Mouse (Mus musculus) MEL (cell line): ENCODE data around the gene Cdc123. TPM values are rescaled to one million over a fixed set of nuclear protein-coding genes. Genes with fewer than 3 reads are reported as not detected.

Experiments used
- DNase-seq: peaks from one replicate; pipeline ENCODE4 v3.0.0; 2011; ENCODE audit warnings: low read depth, low spot score
- H3K27ac ChIP-seq: 2 replicates; pipeline ENCODE4 v1.5.1; 2012; ENCODE audit warnings: low read depth, mild to moderate bottlenecking, control low read depth, low read length, moderate library complexity; ENCODE audit not compliant: control insufficient read depth
- H3K27me3 ChIP-seq, 2 experiments: fragments of 150-350 bp in 1 of 2; sonication (generic) in 1 of 2; 2 replicates each; pipeline ENCODE4 v1.6.1; 2012; ENCODE audit warnings: low read length in 2 of 2, mild to moderate bottlenecking in 2 of 2, improper control_type of control experiment in 1 of 2, moderate library complexity in 1 of 2; ENCODE audit not compliant: insufficient read depth in 2 of 2, control insufficient read depth in 1 of 2
- H3K36me3 ChIP-seq, 2 experiments: 2 replicates each; pipeline ENCODE4 v1.6.1; 2012 to 2014; ENCODE audit warnings: low read length in 2 of 2, improper control_type of control experiment in 1 of 2, inconsistent platforms in 1 of 2, mild to moderate bottlenecking in 1 of 2; ENCODE audit not compliant: insufficient read depth in 2 of 2, control insufficient read depth in 1 of 2
- H3K4me1 ChIP-seq, 2 experiments: fragments of 150-350 bp in 1 of 2; sonication (generic) in 1 of 2; 2 replicates each; pipeline ENCODE4 v1.6.1; 2012; ENCODE audit warnings: low read length in 2 of 2, improper control_type of control experiment in 1 of 2, mild to moderate bottlenecking in 1 of 2; ENCODE audit not compliant: insufficient read depth in 2 of 2, control insufficient read depth in 1 of 2
- H3K4me3 ChIP-seq, 2 experiments: fragments of 150-350 bp in 1 of 2; sonication (generic) in 1 of 2; 2 replicates each; pipeline ENCODE4 v1.5.1; 2012; ENCODE audit warnings: low read depth in 2 of 2, low read length in 2 of 2, mild to moderate bottlenecking in 2 of 2, moderate library complexity in 2 of 2, control low read depth in 1 of 2, improper control_type of control experiment in 1 of 2; ENCODE audit not compliant: control insufficient read depth in 1 of 2, insufficient read depth in 1 of 2
- H3K79me2 ChIP-seq: 2 replicates; pipeline ENCODE4 v1.6.1; 2012; ENCODE audit warnings: mild to moderate bottlenecking, low read length, moderate library complexity; ENCODE audit not compliant: control insufficient read depth, poor library complexity, insufficient read depth
- H3K9ac ChIP-seq: 2 replicates; pipeline ENCODE4 v1.6.1; 2012; ENCODE audit warnings: low read depth, mild to moderate bottlenecking, control low read depth, low read length, moderate library complexity; ENCODE audit not compliant: control insufficient read depth, poor library complexity, severe bottlenecking
- H3K9me3 ChIP-seq: fragments of 150-350 bp; sonication (generic); replicated peaks from 2 replicates; pipeline ENCODE4 v1.6.1; 2012; ENCODE audit warnings: mild to moderate bottlenecking, low read length, improper control_type of control experiment, moderate library complexity; ENCODE audit not compliant: insufficient read depth
- BHLHE40 ChIP-seq: IDR thresholded peaks from 2 replicates; pipeline ENCODE4 v1.6.1; 2012; ENCODE audit warnings: low read depth, mild to moderate bottlenecking, inconsistent platforms, low read length, improper control_type of control experiment, borderline replicate concordance
- CHD1 ChIP-seq: IDR thresholded peaks from 2 replicates; pipeline ENCODE4 v1.6.1; 2012; ENCODE audit warnings: low read depth, mild to moderate bottlenecking, inconsistent platforms, low read length, improper control_type of control experiment
- CTCF ChIP-seq, 3 experiments: IDR thresholded peaks in 2 of 3; conservative IDR thresholded peaks in 1 of 3; 2 replicates each; pipeline ENCODE4 v1.5.1; 2011 to 2012; ENCODE audit warnings: low read length in 3 of 3, low read depth in 2 of 3, mild to moderate bottlenecking in 2 of 3, improper control_type of control experiment in 1 of 3, inconsistent platforms in 1 of 3, mixed read lengths in 1 of 3, moderate library complexity in 1 of 3; ENCODE audit not compliant: control insufficient read depth in 1 of 3, insufficient read depth in 1 of 3, poor library complexity in 1 of 3, severe bottlenecking in 1 of 3
- E2F4 ChIP-seq: IDR thresholded peaks from 2 replicates; pipeline ENCODE4 v1.6.1; 2011; ENCODE audit warnings: low read depth, low read length, improper control_type of control experiment, borderline replicate concordance
- EP300 ChIP-seq, 2 experiments: IDR thresholded peaks; 2 replicates each; pipeline ENCODE4 v1.6.1; 2011; ENCODE audit warnings: improper control_type of control experiment in 2 of 2, low read length in 2 of 2, low read depth in 1 of 2, mild to moderate bottlenecking in 1 of 2
- ETS1 ChIP-seq: IDR thresholded peaks from 2 replicates; pipeline ENCODE4 v1.6.1; 2012; ENCODE audit warnings: low read depth, mild to moderate bottlenecking, inconsistent platforms, low read length, improper control_type of control experiment, moderate library complexity
- JUND ChIP-seq: IDR thresholded peaks from 2 replicates; pipeline ENCODE4 v1.6.1; 2011; ENCODE audit warnings: low read depth, mild to moderate bottlenecking, improper control_type of control experiment, low read length
- MAFK ChIP-seq: IDR thresholded peaks from 2 replicates; pipeline ENCODE4 v1.6.1; 2011; ENCODE audit warnings: low read depth, mild to moderate bottlenecking, low read length, improper control_type of control experiment, borderline replicate concordance
- MAX ChIP-seq: IDR thresholded peaks from 2 replicates; pipeline ENCODE4 v1.6.1; 2011; ENCODE audit warnings: low read length, improper control_type of control experiment
- MXI1 ChIP-seq: IDR thresholded peaks from 2 replicates; pipeline ENCODE4 v1.6.1; 2011; ENCODE audit warnings: mild to moderate bottlenecking, low read depth, low read length, improper control_type of control experiment
- MYB ChIP-seq: IDR thresholded peaks from 2 replicates; pipeline ENCODE4 v1.6.1; 2011; ENCODE audit warnings: mild to moderate bottlenecking, low read depth, low read length, improper control_type of control experiment
- MYC ChIP-seq: IDR thresholded peaks from 2 replicates; pipeline ENCODE4 v1.6.1; 2011; ENCODE audit warnings: low read depth, mild to moderate bottlenecking, low read length, improper control_type of control experiment, moderate library complexity
- POLR2AphosphoS5 ChIP-seq: IDR thresholded peaks from 2 replicates; pipeline ENCODE4 v1.6.1; 2012; ENCODE audit warnings: low read depth, borderline replicate concordance, mild to moderate bottlenecking, inconsistent platforms, low read length, moderate library complexity, mixed read lengths
- SIN3A ChIP-seq: IDR thresholded peaks from 2 replicates; pipeline ENCODE4 v1.6.1; 2012; ENCODE audit warnings: low read length, improper control_type of control experiment, inconsistent platforms
- TAL1 ChIP-seq: IDR thresholded peaks from 2 replicates; pipeline ENCODE4 v1.6.1; 2012; ENCODE audit warnings: mild to moderate bottlenecking, inconsistent platforms, low read length, moderate library complexity, mixed read lengths
- TBP ChIP-seq: IDR thresholded peaks from 2 replicates; pipeline ENCODE4 v1.8.0; 2011; ENCODE audit warnings: low read depth, low read length, improper control_type of control experiment
- ZC3H11A ChIP-seq: IDR thresholded peaks from 2 replicates; pipeline ENCODE4 v1.6.1; 2012; ENCODE audit warnings: low read depth, mild to moderate bottlenecking, inconsistent platforms, low read length, improper control_type of control experiment
- ZKSCAN1 ChIP-seq: IDR thresholded peaks from 2 replicates; pipeline ENCODE4 v1.6.1; 2012; ENCODE audit warnings: low read depth, mild to moderate bottlenecking, inconsistent platforms, low read length, improper control_type of control experiment, moderate library complexity
- ZNF384 ChIP-seq: IDR thresholded peaks from 2 replicates; pipeline ENCODE4 v1.6.1; 2012; ENCODE audit warnings: low read depth, mild to moderate bottlenecking, inconsistent platforms, low read length, improper control_type of control experiment
- polyA plus RNA-seq, 2 experiments: library from polyadenylated mRNA; stranded (reverse) in 1 of 2; unstranded in 1 of 2; fragments of >175 nt in 1 of 2; fragments of >200 nt in 1 of 2; gene quantifications; 2 replicates each; pipeline versions ENCODE4 v1.2.1 to v1.2.4; 2012; ENCODE audit warnings: low replicate concordance in 2 of 2, low read depth in 1 of 2; ENCODE audit not compliant: insufficient read length in 2 of 2, insufficient read depth in 1 of 2, missing spikeins in 1 of 2
- total RNA-seq: library from RNA; depleted of rRNA; stranded (reverse); fragments of 300-350 nt; gene quantifications from 2 replicates; pipeline ENCODE4 v1.2.3, GENCODE M21; 2012

Gene Cdc123
- total and polyA plus RNA-seq, 3 experiments: 190 to 770 (median 338) TPM

- H3K4me1 ChIP-seq: peaks cover 0 to 13% of the 10 kb centered on the region in 2 experiments; a peak in 2 of 4 replicates
- peaks cover 5% of the 10 kb centered on the region; the same call in 1 of the 2 replicates for H3K79me2 ChIP-seq
- TF ChIP-seq MAX: no peak
- TF ChIP-seq MXI1: no peak
- no peak for TF ChIP-seq SIN3A
- no peak for TF ChIP-seq MYB
- TF ChIP-seq E2F4: no peak
- TF ChIP-seq TAL1: no peak
- no peak overlapping the region for H3K4me3 ChIP-seq
- H3K27ac ChIP-seq: no peak overlapping the region
- no peak overlapping the region for H3K9ac ChIP-seq
- H3K36me3 ChIP-seq: peaks cover 16 to 18% of the 10 kb centered on the region in 2 experiments
- DNase-seq: no peak
- no peaks in the 10 kb centered on the region for H3K9me3 ChIP-seq
- H3K27me3 ChIP-seq: no peaks in the 10 kb centered on the region
Measured at GRCm38 (mm10) chr2:5889412-5889811, 44.4 kb upstream of the Cdc123 start.

- Histone ChIP-seq H3K27ac (no peak overlapping the region), H3K4me3 (no peak overlapping the region), H3K79me2 (0 out of 2 replicates have a peak, but pooled peaks cover 2% of the 10 kb centered on the region), H3K9ac (no peak overlapping the region), H3K27me3 (no peaks in the 10 kb centered on the region), H3K36me3 (peaks cover 16 to 21% of the 10 kb centered on the region in 2 experiments), H3K4me1 (peaks cover 0 to 10% of the 10 kb centered on the region in 2 experiments; a peak in 2 of 4 replicates)
- no peak for TF ChIP-seq TBP
- TF ChIP-seq ZKSCAN1: no peak
- no peak for TF ChIP-seq MXI1
- TF ChIP-seq JUND: no peak
- no peak for TF ChIP-seq E2F4
- TF ChIP-seq CHD1: no peak
- TF ChIP-seq, all 39 proteins: peak for 0
- no peaks in the 10 kb centered on the region for H3K9me3 ChIP-seq
- no peak for DNase-seq
Measured at GRCm38 (mm10) chr2:5888865-5889264, 43.9 kb upstream of the Cdc123 start.

- no peaks in the 10 kb centered on the region for H3K27me3 ChIP-seq
- H3K79me2 ChIP-seq: no peaks in the 10 kb centered on the region
- no peak overlapping the region for H3K9ac ChIP-seq
- no peaks in the 10 kb centered on the region for H3K4me1 ChIP-seq
- H3K4me3 ChIP-seq: no peak overlapping the region
- peaks cover 0 to 46% of the 10 kb centered on the region in 2 experiments; a peak in 2 of 4 replicates for H3K36me3 ChIP-seq
- H3K27ac ChIP-seq: no peak overlapping the region
- no peak for TF ChIP-seq JUND
- no peak for TF ChIP-seq MXI1
- no peak for TF ChIP-seq E2F4
- no peak for TF ChIP-seq EP300 (IDR thresholded peaks at IDR 0.05; ENCODE audit: low read depth in 1 of 2, low read length in 2 of 2)
- TF ChIP-seq CHD1: no peak
- TF ChIP-seq CTCF (IDR thresholded peaks at IDR 0.05 in 2 of 3, conservative IDR thresholded peaks at IDR 0.05 in 1 of 3; ENCODE audit: control insufficient read depth in 1 of 3, insufficient read depth in 1 of 3, low read depth in 2 of 3, low read length in 3 of 3, poor library complexity in 1 of 3, severe bottlenecking in 1 of 3): no peak
- TF ChIP-seq POLR2AphosphoS5: no peak
- no peak for TF ChIP-seq BHLHE40
- TF ChIP-seq ZC3H11A: no peak
- no peak for TF ChIP-seq ZNF384
- TF ChIP-seq ETS1: no peak
- no peak for TF ChIP-seq MAFK
- TF ChIP-seq MYC: no peak
- no peak for TF ChIP-seq MYB
- no peaks in the 10 kb centered on the region for H3K9me3 ChIP-seq
- DNase-seq: no peak
Measured at GRCm38 (mm10) chr2:5877446-5877845, 32.5 kb upstream of the Cdc123 start.
